Mouse (Mus musculus) thymus, adult 2 months (tissue): Measurements from ENCODE around the gene Ckm. TPM values are rescaled to one million over a fixed set of nuclear protein-coding genes. Genes with fewer than 3 reads are reported as not detected.

ENCODE experiments used
- DNase-seq: peaks from one replicate; pipeline ENCODE4 v3.0.0; 2021
- H3K27ac ChIP-seq: fragments of 200-500 bp; 2 replicates; pipeline ENCODE4 v1.5.1; 2012; ENCODE audit warnings: low read length, control low read depth; ENCODE audit not compliant: control insufficient read depth, insufficient read depth
- H3K27me3 ChIP-seq: fragments of 200-500 bp; 2 replicates; pipeline ENCODE4 v1.6.1; 2012; ENCODE audit warnings: mild to moderate bottlenecking, low read length, moderate library complexity, mixed read lengths; ENCODE audit not compliant: control insufficient read depth, insufficient read depth
- H3K36me3 ChIP-seq: fragments of 200-500 bp; 2 replicates; pipeline ENCODE4 v1.6.1; 2012; ENCODE audit warnings: mild to moderate bottlenecking, low read length, moderate library complexity; ENCODE audit not compliant: control insufficient read depth, insufficient read depth
- H3K4me1 ChIP-seq: fragments of 200-500 bp; replicated peaks from 2 replicates; pipeline ENCODE4 v1.6.1; 2012; ENCODE audit warnings: low read length; ENCODE audit not compliant: control insufficient read depth, insufficient read depth
- H3K4me3 ChIP-seq: fragments of 200-500 bp; 2 replicates; pipeline ENCODE4 v1.5.1; 2012; ENCODE audit warnings: mild to moderate bottlenecking, low read length, control low read depth, moderate library complexity; ENCODE audit not compliant: control insufficient read depth, insufficient read depth
- CTCF ChIP-seq: fragments of 200-500 bp; IDR thresholded peaks from 2 replicates; pipeline ENCODE4 v1.5.1; 2012; ENCODE audit warnings: mild to moderate bottlenecking, control low read depth, low read length, moderate library complexity, borderline replicate concordance; ENCODE audit not compliant: control insufficient read depth, poor library complexity, insufficient read depth; ENCODE audit errors: extremely low read depth
- POLR2A ChIP-seq: fragments of 200-500 bp; IDR thresholded peaks from 2 replicates; pipeline ENCODE4 v1.6.1; 2012; ENCODE audit warnings: mild to moderate bottlenecking, low read length, control low read depth, moderate library complexity; ENCODE audit not compliant: control insufficient read depth, poor library complexity, insufficient read depth; ENCODE audit errors: extremely low read depth
- WGBS: fragments of 180-500 bp; shearing (Covaris S2); methylation state at CpG from one replicate; pipeline ENCODE4 v1.1.7; 2018; 5-methylcytosine and 5-hydroxymethylcytosine counted together
- polyA plus RNA-seq: library from polyadenylated mRNA; depleted of rRNA; stranded (reverse); fragments of >200 nt; gene quantifications from 2 replicates; pipeline ENCODE4 v1.2.3, GENCODE M21; 2012

Ckm gene
- polyA plus RNA-seq, 1 experiment: 332 TPM

DNA sequence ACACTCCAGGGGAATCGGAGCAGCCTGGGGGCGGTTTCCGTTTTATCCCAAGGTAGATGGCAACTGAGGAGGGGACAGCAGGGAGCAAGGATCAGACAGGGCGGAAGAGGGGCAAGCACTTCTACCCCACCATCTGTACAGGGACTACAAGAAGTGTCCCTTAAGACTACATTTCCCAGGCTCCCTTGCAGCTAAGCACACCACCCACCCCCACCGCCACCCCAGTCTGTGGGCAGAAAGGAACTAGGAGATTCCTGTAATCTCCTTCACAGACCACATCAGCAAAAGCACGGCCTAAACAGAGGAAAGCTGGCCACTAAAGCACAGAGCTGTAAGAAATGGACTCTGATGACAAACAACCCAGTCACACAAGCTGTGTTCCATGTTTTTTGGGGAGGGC, 21.8 kb downstream of the Ckm start:
- no peak overlapping the region for H3K27ac ChIP-seq
- H3K27me3 ChIP-seq: no peaks in the 10 kb centered on the region
- 84% methylated on average over 6 of the region's 6 CpGs for WGBS
- no peak for DNase-seq
- H3K4me3 ChIP-seq: no peak overlapping the region
- peaks cover 18% of the 10 kb centered on the region for H3K36me3 ChIP-seq
- H3K4me1 ChIP-seq: 0 out of 2 replicates have a peak, but pooled peaks cover 2% of the 10 kb centered on the region
- TF ChIP-seq POLR2A: no peak
- no peak for TF ChIP-seq CTCF

DNA sequence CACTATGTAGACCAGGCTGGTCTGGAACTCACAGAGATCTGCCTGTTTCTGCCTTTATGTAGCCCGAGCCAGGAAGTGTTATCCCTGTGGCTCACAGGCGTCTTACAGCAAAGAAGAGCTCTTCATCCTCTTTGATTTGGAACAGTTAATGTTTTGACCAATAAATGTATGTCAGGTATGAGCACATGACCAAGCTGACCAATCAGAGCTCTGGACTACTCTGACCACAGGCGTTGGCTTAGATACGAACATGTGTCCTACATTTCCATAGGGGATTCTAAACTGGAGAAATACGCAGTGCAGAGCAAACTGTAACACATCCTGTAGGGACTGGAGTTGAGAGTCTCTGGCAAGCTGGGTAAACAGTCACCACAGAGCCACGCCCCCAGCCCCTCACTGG, 22.3 kb downstream of the Ckm start:
- no peak overlapping the region for H3K4me3 ChIP-seq
- DNase-seq: no peak
- TF ChIP-seq POLR2A (no peak), CTCF (no peak)
- H3K27ac ChIP-seq: no peak overlapping the region
- H3K4me1 ChIP-seq: no peaks in the 10 kb centered on the region
- 96% methylated on average over 6 of the region's 6 CpGs for WGBS
- H3K36me3 ChIP-seq: peaks cover 24% of the 10 kb centered on the region
- H3K27me3 ChIP-seq: no peaks in the 10 kb centered on the region

DNA sequence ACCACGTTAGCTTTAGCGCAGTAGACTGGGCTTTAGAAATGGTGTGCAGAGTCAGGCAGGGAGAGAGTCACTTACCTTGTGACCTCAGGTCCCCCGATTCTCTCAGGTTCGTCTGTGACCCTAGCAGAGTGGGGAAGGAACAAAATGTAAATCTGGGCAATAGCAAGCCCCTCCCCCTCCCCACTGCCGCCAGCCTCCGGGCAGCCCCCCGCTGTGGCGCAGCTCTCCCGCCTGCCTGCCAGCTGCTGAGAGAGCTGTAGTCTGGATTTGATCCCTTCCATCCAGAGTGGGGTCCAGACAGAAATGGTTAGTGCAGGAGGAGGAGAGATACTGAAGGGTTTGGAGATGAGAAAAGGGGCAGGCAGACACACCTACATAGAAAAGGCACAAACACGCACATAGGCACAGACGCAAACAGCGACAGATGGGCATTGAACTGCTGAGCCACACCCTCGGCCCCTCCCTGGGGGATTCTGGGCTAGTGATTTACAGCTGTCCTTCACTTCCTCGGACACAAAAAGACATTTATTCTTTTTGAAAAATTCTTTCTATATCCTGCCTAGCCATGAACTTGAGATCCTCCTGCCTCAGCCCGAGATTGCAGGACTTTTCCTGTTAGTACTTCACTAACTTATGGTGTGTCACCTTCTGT, 23.5 kb downstream of the Ckm start:
- Histone ChIP-seq H3K4me3 (no peak overlapping the region), H3K27ac (no peak overlapping the region), H3K27me3 (no peaks in the 10 kb centered on the region), H3K36me3 (peaks cover 36% of the 10 kb centered on the region), H3K4me1 (no peaks in the 10 kb centered on the region)
- no peak for DNase-seq
- no peak for TF ChIP-seq CTCF
- 94% methylated on average over 15 of the region's 15 CpGs for WGBS

DNA sequence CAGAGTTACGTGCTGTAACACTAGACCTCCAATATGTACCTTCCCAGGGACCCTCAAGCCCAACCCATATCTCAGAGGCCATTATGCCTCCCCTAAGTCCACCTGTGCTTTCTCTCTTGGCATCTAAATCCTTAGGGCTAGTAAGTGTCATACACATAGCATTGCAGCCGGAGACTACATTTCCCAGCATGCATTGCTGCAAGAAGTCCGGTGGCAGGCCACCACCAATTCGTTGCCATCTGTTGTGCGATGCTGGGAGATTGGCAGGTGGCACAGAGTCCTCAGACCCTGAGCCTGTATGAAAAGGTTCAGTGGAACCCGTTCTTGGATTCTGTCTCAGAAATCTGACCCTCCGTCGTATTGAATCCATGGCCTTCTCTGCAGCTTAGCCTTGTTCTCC, 25.1 kb downstream of the Ckm start:
- WGBS: 86% methylated on average over 8 of the region's 8 CpGs
- no peak overlapping the region for H3K4me3 ChIP-seq
- no peak for DNase-seq
- H3K27me3 ChIP-seq: no peaks in the 10 kb centered on the region
- TF ChIP-seq POLR2A: no peak
- TF ChIP-seq CTCF: no peak
- no peak overlapping the region for H3K27ac ChIP-seq
- H3K36me3 ChIP-seq: peaks cover 52% of the 10 kb centered on the region
- no peaks in the 10 kb centered on the region for H3K4me1 ChIP-seq

DNA sequence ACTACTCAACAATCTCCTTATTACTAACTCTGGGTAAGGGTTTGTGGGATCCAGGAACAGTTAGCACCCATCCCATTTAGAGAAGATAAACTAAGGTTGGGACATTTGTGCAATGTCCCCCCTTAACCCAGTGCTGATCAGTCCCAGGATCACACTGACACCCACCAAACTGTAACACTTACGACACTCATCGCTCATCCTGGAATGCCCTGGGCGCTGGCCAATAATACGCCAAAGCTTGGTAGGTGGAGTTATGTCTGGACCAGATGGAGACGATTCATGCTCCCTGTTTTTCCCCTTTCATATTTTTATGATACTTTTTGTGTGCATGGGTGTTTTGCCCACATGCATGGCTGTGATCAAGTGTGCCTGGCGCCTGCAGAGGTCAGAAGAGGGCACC, 25.8 kb downstream of the Ckm start:
- H3K36me3 ChIP-seq: peaks cover 52% of the 10 kb centered on the region
- H3K27me3 ChIP-seq: no peaks in the 10 kb centered on the region
- no peaks in the 10 kb centered on the region for H3K4me1 ChIP-seq
- no peak for TF ChIP-seq POLR2A
- TF ChIP-seq CTCF: no peak
- WGBS: 95% methylated on average over 6 of the region's 6 CpGs
- DNase-seq: no peak
- no peak overlapping the region for H3K27ac ChIP-seq
- H3K4me3 ChIP-seq: no peak overlapping the region

DNA sequence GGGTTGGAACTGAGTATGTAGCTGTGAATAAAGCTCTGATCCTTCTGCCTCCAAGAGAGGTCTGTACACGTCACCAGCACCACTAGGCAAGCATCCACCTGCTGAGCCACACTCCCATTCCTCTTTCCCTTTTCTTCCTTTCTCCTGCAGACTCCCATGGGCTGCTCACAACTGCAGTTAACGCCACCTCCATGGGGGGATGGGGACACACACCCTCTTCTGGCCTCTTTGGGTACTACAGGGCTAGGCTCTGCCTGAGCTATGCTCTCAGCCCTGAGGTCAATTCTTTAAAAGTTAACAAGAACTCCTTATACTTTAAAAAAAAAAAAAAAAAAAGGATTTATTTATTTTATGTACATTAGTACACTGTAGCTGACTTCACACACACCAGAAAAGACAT, 27.9 kb downstream of the Ckm start:
- Histone ChIP-seq H3K4me3 (no peak overlapping the region), H3K27ac (no peak overlapping the region), H3K4me1 (no peaks in the 10 kb centered on the region), H3K36me3 (peaks cover 64% of the 10 kb centered on the region), H3K27me3 (no peaks in the 10 kb centered on the region)
- DNase-seq: no peak
- TF ChIP-seq POLR2A (no peak), CTCF (no peak)
- 98% methylated on average over 2 of the region's 2 CpGs for WGBS

DNA sequence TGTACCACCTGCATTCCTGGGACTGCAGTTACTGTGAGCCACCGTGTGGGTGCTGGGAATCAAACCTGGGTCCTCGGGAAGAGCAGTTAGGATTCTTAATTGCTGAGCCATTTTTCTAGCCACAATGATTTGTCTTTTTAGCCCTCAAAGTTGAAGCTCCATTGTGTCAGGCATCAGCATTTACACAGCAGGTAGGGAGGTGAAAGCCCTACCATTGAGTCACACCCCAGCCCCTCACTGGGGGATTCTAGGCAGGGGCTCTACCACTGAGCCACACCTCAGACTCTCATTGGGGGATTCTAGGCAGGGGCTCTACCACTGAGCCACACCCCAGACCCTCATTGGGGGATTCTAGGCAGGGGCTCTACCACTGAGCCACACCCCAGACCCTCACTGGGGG, 31.7 kb downstream of the Ckm start:
- no peaks in the 10 kb centered on the region for H3K4me1 ChIP-seq
- TF ChIP-seq CTCF: no peak
- no peak for TF ChIP-seq POLR2A
- 97% methylated on average over 2 of the region's 2 CpGs for WGBS
- H3K27ac ChIP-seq: no peak overlapping the region
- no peaks in the 10 kb centered on the region for H3K27me3 ChIP-seq
- H3K36me3 ChIP-seq: peaks cover 60% of the 10 kb centered on the region
- no peak for DNase-seq
- H3K4me3 ChIP-seq: no peak overlapping the region
